Mouse (Mus musculus) ES-E14 (cell line): ENCODE data around the gene Alpl. TPM values are rescaled to one million over a fixed set of nuclear protein-coding genes. Genes with fewer than 3 reads are reported as not detected.

Experiments used
- DNase-seq: peaks from one replicate; pipeline ENCODE4 v3.0.0-alpha.2; 2013; ENCODE audit warnings: low read depth, low spot score
- H3K27ac ChIP-seq: 2 replicates; pipeline ENCODE4 v1.5.1; 2012; ENCODE audit warnings: low read depth, mild to moderate bottlenecking, low read length, moderate library complexity, mixed read lengths; ENCODE audit not compliant: poor library complexity, insufficient read depth, severe bottlenecking
- H3K36me3 ChIP-seq: 2 replicates; pipeline ENCODE4 v1.6.1; 2012; ENCODE audit warnings: mild to moderate bottlenecking, low read length, moderate library complexity, mixed read lengths; ENCODE audit not compliant: control insufficient read depth, poor library complexity, insufficient read depth, severe bottlenecking
- H3K4me1 ChIP-seq, 2 experiments: fragments of 150-350 bp in 1 of 2; sonication (generic) in 1 of 2; 2 replicates each; pipeline ENCODE4 v1.6.1; 2012; ENCODE audit warnings: low read length in 2 of 2, mild to moderate bottlenecking in 1 of 2, mixed read lengths in 1 of 2; ENCODE audit not compliant: control insufficient read depth in 2 of 2, insufficient read depth in 2 of 2, poor library complexity in 1 of 2
- H3K4me3 ChIP-seq, 2 experiments: fragments of 150-350 bp in 1 of 2; sonication (generic) in 1 of 2; 2 replicates each; pipeline ENCODE4 v1.5.1; 2012; ENCODE audit warnings: low read length in 2 of 2, low read depth in 1 of 2, mild to moderate bottlenecking in 1 of 2, mixed read lengths in 1 of 2; ENCODE audit not compliant: insufficient read depth in 1 of 2, poor library complexity in 1 of 2, severe bottlenecking in 1 of 2
- H3K9ac ChIP-seq: 2 replicates; pipeline ENCODE4 v1.6.1; 2012; ENCODE audit warnings: low read depth, mild to moderate bottlenecking, low read length, mixed read lengths; ENCODE audit not compliant: poor library complexity, insufficient read depth, severe bottlenecking
- H3K9me3 ChIP-seq: fragments of 150-350 bp; sonication (generic); 2 replicates; pipeline ENCODE4 v1.6.1; 2012; ENCODE audit warnings: low read depth, mild to moderate bottlenecking, low read length; ENCODE audit not compliant: control insufficient read depth, insufficient read depth
- CHD2 ChIP-seq: IDR thresholded peaks from 2 replicates; pipeline ENCODE4 v1.6.1; 2014; ENCODE audit warnings: mild to moderate bottlenecking, low read depth, low read length, inconsistent platforms
- HCFC1 ChIP-seq: IDR thresholded peaks from 2 replicates; pipeline ENCODE4 v1.6.1; 2012; ENCODE audit warnings: low read length, inconsistent platforms, borderline replicate concordance; ENCODE audit not compliant: insufficient read depth
- MAFK ChIP-seq: IDR thresholded peaks from 2 replicates; pipeline ENCODE4 v1.6.1; 2014; ENCODE audit warnings: mild to moderate bottlenecking, low read depth, low read length, inconsistent platforms; ENCODE audit not compliant: insufficient read depth
- ZC3H11A ChIP-seq: IDR thresholded peaks from 2 replicates; pipeline ENCODE4 v1.6.1; 2012; ENCODE audit warnings: low read depth, mild to moderate bottlenecking, inconsistent platforms, low read length, borderline replicate concordance
- ZNF384 ChIP-seq: IDR thresholded peaks from 2 replicates; pipeline ENCODE4 v1.6.1; 2012; ENCODE audit warnings: low read depth, low read length, inconsistent platforms
- in situ Hi-C, 2 experiments: fragments of 600-800 bp; cut with MboI; formaldehyde crosslinking; loops; one replicate each; pipeline ENCODE4 v1.15.1; 2025; ENCODE audit warnings: low sequenced_read_pairs in 2 of 2, inconsistent platforms in 1 of 2; ENCODE audit not compliant: unreplicated experiment in 2 of 2
- total RNA-seq: library from RNA; depleted of rRNA; stranded (reverse); fragments of 300-350 nt; gene quantifications from 2 replicates; pipeline ENCODE4 v1.2.3, GENCODE M21; 2012

Gene Alpl
- total RNA-seq, 1 experiment: 234 TPM

DNA sequence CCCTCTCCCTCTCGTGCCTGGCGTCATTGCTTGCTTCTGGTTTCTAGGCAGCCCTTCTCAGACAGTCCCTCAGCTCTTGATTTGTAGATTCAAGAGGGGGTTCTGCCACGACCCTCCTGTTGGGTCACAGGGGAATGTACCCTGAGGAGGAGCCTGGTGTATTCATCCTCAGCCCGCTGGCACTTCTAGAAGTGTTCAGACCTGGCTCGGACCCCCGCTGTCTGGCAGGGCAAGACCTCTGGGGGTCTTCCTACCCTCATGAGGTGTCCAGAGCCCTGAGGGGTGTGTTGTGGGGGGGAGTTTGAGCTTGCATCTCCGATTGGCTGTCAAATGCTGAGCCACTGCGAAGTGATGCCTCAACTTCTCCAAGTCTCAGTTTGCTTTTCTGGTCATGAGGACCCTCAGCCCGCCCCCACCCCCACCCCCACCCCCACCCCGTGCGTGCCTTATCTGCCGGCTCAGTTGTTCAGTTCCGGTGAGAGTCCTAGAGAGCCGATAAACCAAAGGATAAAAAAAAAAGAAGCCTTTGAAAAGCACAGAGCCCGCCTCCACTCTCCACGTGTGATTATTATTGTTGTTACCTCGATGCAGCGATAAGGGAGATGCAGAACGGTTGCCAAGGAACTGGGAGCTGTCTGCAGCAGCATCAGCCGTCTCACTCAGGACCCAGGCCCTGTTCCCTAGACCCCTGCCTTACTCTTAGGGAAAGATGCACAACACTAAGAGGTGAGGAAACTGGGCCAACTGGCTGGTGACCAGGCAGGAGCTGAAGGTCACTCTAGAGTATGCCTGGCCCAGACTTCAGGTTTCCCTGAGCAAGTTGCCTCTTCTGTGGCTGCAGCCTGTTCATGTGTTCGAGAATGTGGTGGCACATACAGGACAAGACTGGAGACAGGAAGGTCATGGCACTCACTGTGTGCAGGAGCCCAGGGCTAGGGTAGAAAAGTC, 96.6 kb downstream of the Alpl start:
- TF ChIP-seq HCFC1 (no peak), MAFK (no peak), CHD2 (no peak), ZNF384 (no peak), ZC3H11A (no peak)
- no peak for DNase-seq
- H3K4me3 ChIP-seq: no peak overlapping the region
- H3K9me3 ChIP-seq: no peaks in the 10 kb centered on the region
- no peak overlapping the region for H3K9ac ChIP-seq
- no peak overlapping the region for H3K27ac ChIP-seq
- H3K4me1 ChIP-seq: peaks cover 3 to 20% of the 10 kb centered on the region in 2 experiments; a peak in 3 of 4 replicates
- no peaks in the 10 kb centered on the region for H3K36me3 ChIP-seq
- in situ Hi-C loops: no loop called here

DNA sequence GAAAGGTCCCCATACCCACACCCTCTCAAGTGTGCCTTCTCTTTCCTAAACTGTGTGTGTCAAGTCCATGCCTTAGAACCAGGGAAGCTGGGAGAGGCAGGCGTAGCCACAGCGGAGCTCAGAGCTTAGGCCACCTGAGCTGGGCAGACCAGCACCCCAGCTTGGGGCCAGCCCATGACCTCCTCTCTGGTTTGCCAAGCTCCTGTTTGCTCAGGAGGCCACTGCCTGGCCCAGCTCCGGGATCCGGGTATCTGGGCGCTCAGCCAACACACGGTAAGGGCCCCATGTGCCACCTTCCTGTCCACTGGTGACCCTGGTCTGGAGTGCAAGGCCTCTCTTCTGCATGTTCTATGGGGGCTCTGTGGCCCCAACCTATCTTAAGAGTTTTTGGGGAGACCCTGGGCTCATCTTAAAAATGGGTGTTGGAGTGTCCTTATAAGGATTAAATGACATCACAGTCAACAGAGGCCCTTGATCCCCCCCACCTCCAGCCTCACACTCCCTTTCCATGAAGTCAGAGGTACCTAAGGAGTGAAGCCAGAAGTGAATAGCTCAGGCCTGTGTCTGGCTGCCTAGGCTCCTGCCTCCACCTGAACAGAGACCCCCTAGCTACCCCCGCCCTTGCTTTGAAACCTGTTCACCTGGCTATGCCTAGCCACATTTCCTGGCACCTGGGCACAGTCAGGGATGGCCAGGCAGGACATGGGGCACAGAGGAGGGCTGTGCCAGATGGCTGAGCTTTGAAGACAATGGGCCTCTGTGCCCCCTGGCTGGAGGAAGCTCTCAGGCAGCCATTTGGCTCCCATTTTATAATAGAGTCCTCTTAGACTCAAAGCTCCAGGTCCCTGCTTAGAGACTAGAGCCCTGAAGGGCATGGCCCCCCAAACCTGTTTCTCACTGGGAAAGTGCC, 97.9 kb downstream of the Alpl start:
- no peak for TF ChIP-seq HCFC1
- TF ChIP-seq ZC3H11A: no peak
- no peak for TF ChIP-seq ZNF384
- TF ChIP-seq CHD2: no peak
- TF ChIP-seq MAFK: no peak
- no peak overlapping the region for H3K9ac ChIP-seq
- H3K4me1 ChIP-seq: peaks cover 0 to 18% of the 10 kb centered on the region in 2 experiments; a peak in 3 of 4 replicates
- H3K4me3 ChIP-seq: no peak overlapping the region
- H3K9me3 ChIP-seq: no peaks in the 10 kb centered on the region
- H3K36me3 ChIP-seq: no peaks in the 10 kb centered on the region
- H3K27ac ChIP-seq: no peak overlapping the region
- in situ Hi-C loops: no loop called here
- DNase-seq: no peak

DNA sequence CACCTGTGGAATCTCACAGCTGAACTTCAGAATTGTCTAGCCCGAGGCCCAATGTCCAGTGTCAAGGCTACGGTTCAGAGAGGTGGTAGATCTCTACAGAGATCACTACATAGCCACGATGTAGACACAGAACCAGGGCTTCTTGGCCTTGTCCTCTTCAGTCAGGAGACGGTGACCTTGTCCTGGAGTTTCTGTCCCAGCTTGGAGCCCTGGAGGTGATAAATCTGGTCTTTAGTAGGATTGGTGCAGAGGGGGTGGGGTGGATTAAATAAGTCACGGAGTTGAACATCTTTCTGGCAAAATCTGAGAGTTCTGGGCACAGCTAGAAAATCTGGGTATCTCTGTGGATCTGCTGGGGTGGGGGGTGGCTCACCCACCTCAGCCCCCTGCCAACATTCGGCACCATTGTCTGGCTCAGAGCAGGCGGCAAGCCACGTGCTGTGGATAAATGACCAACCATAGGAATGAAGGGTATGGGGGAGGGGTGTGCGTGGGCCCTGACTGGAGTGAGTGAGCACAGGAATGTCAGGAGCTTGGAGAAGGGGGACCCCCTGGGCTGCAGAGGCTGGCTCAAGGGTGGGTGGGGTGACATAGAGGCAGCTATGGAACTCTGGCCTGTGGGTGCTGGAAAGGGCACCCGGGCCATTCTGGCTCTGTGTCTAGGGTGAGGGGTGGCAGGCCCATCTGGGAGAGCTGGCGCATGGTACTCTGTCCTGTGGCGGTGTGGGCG, 98.9 kb downstream of the Alpl start:
- peak overlapping the region in 1 of 2 experiments; percentile 22; a peak in 1 of 4 replicates for H3K4me3 ChIP-seq
- TF ChIP-seq MAFK: no peak
- H3K27ac ChIP-seq: no peak overlapping the region
- in situ Hi-C loops: no loop called here
- H3K36me3 ChIP-seq: no peaks in the 10 kb centered on the region
- peaks cover 0 to 22% of the 10 kb centered on the region in 2 experiments; a peak in 3 of 4 replicates for H3K4me1 ChIP-seq
- no peaks in the 10 kb centered on the region for H3K9me3 ChIP-seq
- no peak overlapping the region for H3K9ac ChIP-seq
- no peak for DNase-seq

GRCm38 (mm10) chr4:137695900-137696299, 100.3 kb downstream of the Alpl start:
- Histone ChIP-seq H3K4me1 (peaks cover 0 to 21% of the 10 kb centered on the region in 2 experiments; a peak in 3 of 4 replicates), H3K4me3 (no peak overlapping the region), H3K27ac (no peak overlapping the region), H3K36me3 (no peaks in the 10 kb centered on the region), H3K9ac (no peak overlapping the region), H3K9me3 (no peaks in the 10 kb centered on the region)
- TF ChIP-seq ZC3H11A (no peak), ZNF384 (no peak), HCFC1 (no peak), MAFK (no peak), CHD2 (no peak)
- DNase-seq: no peak
- in situ Hi-C loops: no loop called here
